Mouse (Mus musculus) kidney, embryonic 14.5 days (tissue): ENCODE results near the gene Sub1. TPM values are rescaled to one million over a fixed set of nuclear protein-coding genes. Genes with fewer than 3 reads are reported as not detected.

Source experiments
- polyA plus RNA-seq: library from polyadenylated mRNA; unstranded; fragments of >200 nt; fragmentation: Nextera tagmentation; extraction: Ambion mirVana; gene quantifications from 2 replicates; pipeline ENCODE4 v1.2.1, GENCODE M21; 2014

Gene Sub1
- polyA plus RNA-seq, 1 experiment from 2014 or later: 790 TPM

Other genes with a start within 250 kb of the Sub1 start
- 5.6 and 8.1 TPM in 2 replicates for gene Npr3, start 89.7 kb downstream of the Sub1 start, polyA plus RNA-seq
- 83.8 and 154 TPM in 2 replicates for gene Zfr, start 120.8 kb upstream of the Sub1 start, polyA plus RNA-seq
- gene Mtmr12, start 208.0 kb upstream of the Sub1 start, polyA plus RNA-seq: 10.6 and 25.4 TPM in 2 replicates